Mouse (Mus musculus) limb, embryonic 12.5 days (tissue): ENCODE data around the gene Gm10964. TPM values are rescaled to one million over a fixed set of nuclear protein-coding genes. Genes with fewer than 3 reads are reported as not detected.
"Not testable (repeated sequence)": the region's sequence is repeated elsewhere in the genome, so short reads cannot be mapped to it uniquely, and the experiment has no call there.

ENCODE experiments used
- ATAC-seq: fragments of 200-750 bp; cut with Nextera tagmentation; 2 replicates; pipeline ENCODE4 v1.8.0; 2017; ENCODE audit warnings: low read depth, moderate TSS enrichment; ENCODE audit not compliant: insufficient number of reproducible peaks, insufficient read depth, low FRiP score, low TSS enrichment
- H3K27ac ChIP-seq: fragments of 300-500 bp; sonication (generic); 2 replicates; pipeline ENCODE4 v1.5.1; 2016; ENCODE audit warnings: mild to moderate bottlenecking, moderate library complexity
- H3K27me3 ChIP-seq: fragments of 300-500 bp; sonication (generic); 2 replicates; pipeline ENCODE4 v1.6.1; 2016; ENCODE audit warnings: mild to moderate bottlenecking, moderate library complexity
- H3K36me3 ChIP-seq: fragments of 300-500 bp; sonication (generic); 2 replicates; pipeline ENCODE4 v1.6.1; 2016; ENCODE audit warnings: mild to moderate bottlenecking, moderate library complexity
- H3K4me1 ChIP-seq: fragments of 300-500 bp; sonication (generic); replicated peaks from 2 replicates; pipeline ENCODE4 v1.6.1; 2016
- H3K4me2 ChIP-seq: fragments of 300-500 bp; sonication (generic); 2 replicates; pipeline ENCODE4 v1.6.1; 2016; ENCODE audit warnings: mild to moderate bottlenecking, moderate library complexity
- H3K4me3 ChIP-seq: fragments of 300-500 bp; sonication (generic); replicated peaks from 2 replicates; pipeline ENCODE4 v1.5.1; 2016; ENCODE audit warnings: mild to moderate bottlenecking
- H3K9ac ChIP-seq: fragments of 300-500 bp; sonication (generic); replicated peaks from 2 replicates; pipeline ENCODE4 v1.6.1; 2016; ENCODE audit warnings: mild to moderate bottlenecking, moderate library complexity
- H3K9me3 ChIP-seq: fragments of 300-500 bp; sonication (generic); 2 replicates; pipeline ENCODE4 v1.6.1; 2016; ENCODE audit warnings: mild to moderate bottlenecking, moderate library complexity
- WGBS: fragments of 180-500 bp; shearing (Covaris S2); methylation state at CpG from one replicate; pipeline ENCODE4 v1.1.7; 2016; 5-methylcytosine and 5-hydroxymethylcytosine counted together
- polyA plus RNA-seq: library from polyadenylated mRNA; unstranded; fragments of >200 nt; fragmentation: Nextera tagmentation; extraction: Ambion mirVana; gene quantifications from 2 replicates; pipeline ENCODE4 v1.2.1, GENCODE M21; 2016

Gm10964 gene
- polyA plus RNA-seq, 1 experiment from 2014 or later = not detected

DNA sequence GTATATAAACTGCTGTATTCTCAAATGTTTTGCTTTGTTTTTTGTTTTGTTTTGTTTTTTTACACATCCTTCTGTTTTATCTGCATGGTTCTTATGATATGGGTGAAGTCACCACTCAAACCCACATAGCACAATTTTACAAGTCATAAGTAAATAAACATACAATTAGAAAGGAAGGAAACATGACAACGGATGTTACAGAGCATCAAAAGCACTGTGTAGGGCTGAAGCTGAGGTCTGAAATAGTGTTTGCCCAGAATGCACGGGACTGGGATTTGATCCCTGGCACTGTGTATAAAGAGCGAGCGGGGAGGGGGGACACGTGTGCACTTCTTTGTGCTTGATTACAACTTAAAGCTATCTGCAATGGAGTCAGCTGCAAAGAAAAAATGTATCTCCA, 41.6 kb downstream of the Gm10964 start:
- ATAC-seq = no peak
- no peak overlapping the region for H3K9ac ChIP-seq
- no peaks in the 10 kb centered on the region for H3K27me3 ChIP-seq
- peaks cover 21% of the 10 kb centered on the region for H3K36me3 ChIP-seq
- peaks cover 12% of the 10 kb centered on the region; the same call in 1 of the 2 replicates for H3K4me1 ChIP-seq
- no peak overlapping the region for H3K4me2 ChIP-seq
- no peaks in the 10 kb centered on the region for H3K9me3 ChIP-seq
- H3K27ac ChIP-seq = no peak overlapping the region
- H3K4me3 ChIP-seq = no peak overlapping the region
- WGBS = 85% methylated on average over 5 of the region's 5 CpGs

DNA sequence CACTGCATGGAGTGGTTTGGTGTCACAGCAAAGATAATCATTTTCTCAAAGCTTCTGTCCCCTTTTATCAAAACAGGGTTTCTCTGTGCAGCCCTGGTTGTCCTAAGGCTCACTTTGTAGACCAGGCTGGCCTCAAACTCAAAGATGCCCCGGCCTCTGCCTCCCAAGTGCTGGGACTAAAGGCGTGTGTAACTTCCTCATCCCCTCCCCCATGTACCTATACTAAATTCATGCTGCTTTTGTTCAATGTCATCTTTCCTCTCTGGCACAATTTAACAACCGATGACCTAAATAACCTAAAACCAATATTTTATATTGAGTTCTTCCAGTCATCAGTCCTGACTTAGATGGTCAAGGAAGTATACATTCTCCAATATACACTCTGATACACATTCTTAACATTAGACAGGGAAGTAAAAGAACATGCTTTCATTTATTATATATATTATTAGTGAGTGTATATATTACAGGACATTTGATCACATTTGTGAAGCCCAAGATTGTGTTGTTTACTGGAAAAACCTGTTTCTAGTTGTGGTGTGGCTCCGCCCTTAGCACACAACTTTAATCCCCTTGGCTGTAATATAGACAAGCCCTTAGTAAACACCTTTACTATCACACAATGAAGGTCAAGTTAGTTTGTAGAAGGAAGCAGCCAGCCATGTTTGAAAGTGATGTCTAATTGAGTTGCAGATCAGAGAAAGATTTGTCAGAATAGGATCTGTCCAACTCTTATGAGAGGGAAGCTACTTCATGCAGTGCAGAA, 43.9 kb downstream of the Gm10964 start:
- ATAC-seq = no peak
- WGBS = 86% methylated on average over 4 of the region's 4 CpGs

GRCm38 (mm10) chr3:103787225-103787624, 48.1 kb downstream of the Gm10964 start:
- Histone ChIP-seq H3K4me3 (no peak overlapping the region), H3K27me3 (no peaks in the 10 kb centered on the region), H3K27ac (no peak overlapping the region), H3K9ac (no peak overlapping the region), H3K4me2 (no peak overlapping the region), H3K4me1 (peaks cover 32% of the 10 kb centered on the region), H3K36me3 (no peaks in the 10 kb centered on the region), H3K9me3 (no peaks in the 10 kb centered on the region)
- ATAC-seq = no peak
- WGBS = 74% methylated on average over 7 of the region's 7 CpGs

More for the DNA sequence above, 43.9 kb downstream of the Gm10964 start:
- H3K4me2 ChIP-seq = no peak overlapping the region
- H3K36me3 ChIP-seq = peaks cover 2% of the 10 kb centered on the region; the same call in 1 of the 2 replicates
- H3K4me3 ChIP-seq = no peak overlapping the region
- H3K27me3 ChIP-seq = no peaks in the 10 kb centered on the region
- H3K9me3 ChIP-seq = no peaks in the 10 kb centered on the region
- no peak overlapping the region for H3K9ac ChIP-seq
- H3K4me1 ChIP-seq = peaks cover 15% of the 10 kb centered on the region; the same call in 1 of the 2 replicates
- no peak overlapping the region for H3K27ac ChIP-seq

- H3K4me3 ChIP-seq = no peak overlapping the region
Measured at GRCm38 (mm10) chr3:103789096-103789495, 49.9 kb downstream of the Gm10964 start.

GRCm38 (mm10) chr3:103789891-103790345, 50.8 kb downstream of the Gm10964 start:
- H3K36me3 ChIP-seq = no peaks in the 10 kb centered on the region
- peak overlapping the region; percentile 91 for H3K27ac ChIP-seq
- peak overlapping the region; percentile 82 for H3K4me2 ChIP-seq
- H3K4me1 ChIP-seq = peaks cover 28% of the 10 kb centered on the region
- H3K27me3 ChIP-seq = no peaks in the 10 kb centered on the region
- peak overlapping the region; percentile 94 for H3K9ac ChIP-seq
- H3K9me3 ChIP-seq = no peaks in the 10 kb centered on the region
- peak overlapping the region; percentile 97 for H3K4me3 ChIP-seq
- 4% methylated on average over 14 of the region's 14 CpGs for WGBS
- no peak for ATAC-seq

More at GRCm38 (mm10) chr3:103789096-103789495, 49.9 kb downstream of the Gm10964 start:
- Histone ChIP-seq H3K9me3 (no peaks in the 10 kb centered on the region), H3K36me3 (no peaks in the 10 kb centered on the region), H3K9ac (no peak overlapping the region), H3K27ac (no peak overlapping the region), H3K4me2 (peak overlapping the region; percentile 82), H3K4me1 (peaks cover 32% of the 10 kb centered on the region), H3K27me3 (no peaks in the 10 kb centered on the region)
- ATAC-seq = no peak
- WGBS = 82% methylated on average over 7 of the region's 7 CpGs

DNA sequence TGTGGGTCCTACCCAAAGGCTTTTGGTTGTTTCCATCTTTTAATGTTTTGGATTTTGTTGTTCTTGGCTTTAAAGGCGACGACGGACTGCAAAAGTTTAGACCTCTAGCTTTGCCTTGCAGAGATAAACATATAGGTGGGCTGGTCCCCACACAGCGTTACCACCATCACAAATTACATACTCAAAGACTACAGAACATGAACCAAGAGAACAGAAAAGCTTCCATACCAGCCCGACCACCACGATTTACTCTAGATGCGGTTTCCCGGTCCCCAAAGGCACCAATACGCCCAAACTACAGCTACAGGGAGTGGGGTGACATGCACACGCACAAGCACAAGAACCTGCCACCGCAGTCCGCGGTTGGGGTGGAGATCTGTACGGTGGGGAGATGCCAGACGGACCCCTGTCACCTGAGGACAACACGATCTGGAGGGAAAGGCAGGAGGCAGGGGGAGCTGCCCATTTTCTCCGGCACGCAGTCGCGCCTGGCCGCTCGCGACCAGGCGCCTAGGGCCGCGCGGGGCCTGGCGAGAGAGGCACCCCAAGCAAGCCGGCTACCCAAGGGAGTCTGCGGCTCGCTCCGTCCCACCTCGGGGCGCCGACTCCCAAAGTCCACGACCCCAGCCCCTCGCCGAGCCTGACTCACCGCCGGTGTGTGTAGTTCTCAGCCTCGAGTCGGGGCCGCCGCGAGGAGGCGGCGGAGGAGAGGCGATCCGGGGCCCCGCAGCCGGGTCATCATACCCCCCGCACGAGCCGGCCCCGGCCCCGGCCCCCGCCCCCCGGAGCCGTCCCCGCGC, 51.4 kb downstream of the Gm10964 start:
- no peaks in the 10 kb centered on the region for H3K9me3 ChIP-seq
- peak; percentile 81 for ATAC-seq
- under 1% methylated on average over 60 of the region's 61 CpGs for WGBS
- no peaks in the 10 kb centered on the region for H3K36me3 ChIP-seq
- peaks cover 22% of the 10 kb centered on the region for H3K4me1 ChIP-seq
- peak overlapping the region; percentile 97 for H3K4me3 ChIP-seq
- H3K27ac ChIP-seq = peak overlapping the region; percentile 91
- H3K27me3 ChIP-seq = no peaks in the 10 kb centered on the region
- H3K9ac ChIP-seq = peak overlapping the region; percentile 94
- peak overlapping the region; percentile 82 for H3K4me2 ChIP-seq

- 10% methylated on average over 49 of the region's 49 CpGs for WGBS
- H3K36me3 ChIP-seq = no peaks in the 10 kb centered on the region
- peak within 1 kb of the TSS; percentile 82 for H3K4me2 ChIP-seq
- no peaks in the 10 kb centered on the region for H3K27me3 ChIP-seq
- no peaks in the 10 kb centered on the region for H3K9me3 ChIP-seq
- H3K9ac ChIP-seq = peak within 1 kb of the TSS; percentile 94
- peak within 1 kb of the TSS; percentile 91 for H3K27ac ChIP-seq
- H3K4me3 ChIP-seq = peak within 1 kb of the TSS; percentile 97
- peaks cover 16% of the 10 kb centered on the region for H3K4me1 ChIP-seq
- peak; percentile 94 for ATAC-seq
Measured at GRCm38 (mm10) chr3:103791230-103792110, 52.3 kb downstream of the Gm10964 start, which contains the start of gene Hipk1. TSS of gene Hipk1 (minus strand) at chr3:103791563.

DNA sequence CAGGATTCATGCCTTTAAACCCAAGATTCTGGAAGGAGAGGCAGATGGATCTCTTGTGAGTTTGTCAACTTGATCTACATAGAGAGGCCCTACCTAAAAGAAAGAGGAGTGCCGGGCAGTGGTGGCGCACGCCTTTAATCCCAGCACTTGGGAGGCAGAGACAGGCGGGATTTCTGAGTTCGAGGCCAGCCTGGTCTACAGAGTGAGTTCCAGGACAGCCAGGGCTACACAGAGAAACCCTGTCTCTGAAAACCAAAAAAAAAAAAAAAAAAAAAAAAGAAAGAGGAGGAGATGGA, 52.9 kb downstream of the Gm10964 start:
- H3K4me1 ChIP-seq = peaks cover 16% of the 10 kb centered on the region
- WGBS = 77% methylated on average over 5 of the region's 5 CpGs
- H3K9me3 ChIP-seq, H3K27ac ChIP-seq, H3K9ac ChIP-seq, ATAC-seq, H3K36me3 ChIP-seq, H3K27me3 ChIP-seq: not testable (repeated sequence)
- peak overlapping the region; percentile 97; the same call in 1 of the 2 replicates for H3K4me3 ChIP-seq
- H3K4me2 ChIP-seq = peak overlapping the region; percentile 82

DNA sequence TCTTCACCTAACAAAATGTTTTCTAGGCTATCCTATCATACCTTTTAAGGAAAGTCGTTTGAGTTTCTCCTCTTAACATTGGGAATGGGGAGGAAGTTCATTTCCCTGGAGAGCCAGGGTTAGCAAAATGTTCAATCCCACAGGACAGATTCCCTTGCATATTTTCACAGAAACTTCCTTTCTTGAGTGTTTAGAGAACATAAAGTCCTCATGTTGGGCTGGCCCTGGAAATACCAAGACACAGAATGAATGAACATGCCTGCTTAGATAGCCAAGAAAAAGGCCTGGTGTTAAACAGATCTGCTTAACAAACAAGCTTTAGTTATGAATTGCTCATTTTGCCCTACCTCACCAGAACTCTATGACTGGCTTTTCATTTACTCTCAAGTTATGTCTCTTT, 53.4 kb downstream of the Gm10964 start:
- H3K4me2 ChIP-seq = no peak overlapping the region
- WGBS = 77% methylated on average over 1 of the region's 1 CpGs
- H3K9me3 ChIP-seq = no peaks in the 10 kb centered on the region
- peaks cover 16% of the 10 kb centered on the region for H3K4me1 ChIP-seq
- H3K36me3 ChIP-seq = no peaks in the 10 kb centered on the region
- ATAC-seq = no peak
- H3K4me3 ChIP-seq = no peak overlapping the region
- H3K27ac ChIP-seq = no peak overlapping the region
- no peaks in the 10 kb centered on the region for H3K27me3 ChIP-seq
- H3K9ac ChIP-seq = no peak overlapping the region
